Mouse (Mus musculus): ENCODE data around the gene Fam32a. TPM values are rescaled to one million over a fixed set of nuclear protein-coding genes. Genes with fewer than 3 reads are reported as not detected.

The Fam32a gene
- polyA plus RNA-seq, 1 experiment from 2014 or later: 77.4 TPM

- no peak overlapping the region for H3K27ac ChIP-seq
- WGBS: 91% methylated on average over 1 of the region's 1 CpGs
- H3K9ac ChIP-seq: no peak overlapping the region
- no peaks in the 10 kb centered on the region for H3K27me3 ChIP-seq
- peaks cover 12% of the 10 kb centered on the region for H3K4me1 ChIP-seq
- ATAC-seq (ENCODE audit: borderline replicate concordance, extremely low read depth, low FRiP score, low TSS enrichment): no peak
- H3K4me2 ChIP-seq: no peak overlapping the region
- no peak overlapping the region for H3K4me3 ChIP-seq
- no peaks in the 10 kb centered on the region for H3K9me3 ChIP-seq
- H3K36me3 ChIP-seq: no peaks in the 10 kb centered on the region
Observed at GRCm38 (mm10) chr8:72242226-72242625, 22.7 kb downstream of the Fam32a start.

- ATAC-seq (ENCODE audit: borderline replicate concordance, extremely low read depth, low FRiP score, low TSS enrichment): no peak
- Histone ChIP-seq H3K9me3 (no peaks in the 10 kb centered on the region), H3K36me3 (0 out of 2 replicates have a peak, but pooled peaks cover 4% of the 10 kb centered on the region), H3K9ac (no peak overlapping the region), H3K27me3 (no peaks in the 10 kb centered on the region), H3K27ac (no peak overlapping the region), H3K4me3 (no peak overlapping the region), H3K4me1 (peaks cover 12% of the 10 kb centered on the region), H3K4me2 (no peak overlapping the region)
- WGBS: 54% methylated on average over 2 of the region's 2 CpGs
Observed at GRCm38 (mm10) chr8:72244610-72245009, 25.1 kb downstream of the Fam32a start.

GRCm38 (mm10) chr8:72257171-72257901, 37.8 kb downstream of the Fam32a start:
- Histone ChIP-seq H3K4me1 (no peaks in the 10 kb centered on the region), H3K9me3 (no peaks in the 10 kb centered on the region), H3K4me2 (no peak overlapping the region), H3K4me3 (no peak overlapping the region), H3K27me3 (no peaks in the 10 kb centered on the region), H3K9ac (no peak overlapping the region), H3K27ac (no peak overlapping the region), H3K36me3 (peaks cover 16% of the 10 kb centered on the region)
- ATAC-seq (ENCODE audit: borderline replicate concordance, extremely low read depth, low FRiP score, low TSS enrichment): no peak
- WGBS: 50% methylated on average over 7 of the region's 7 CpGs

GRCm38 (mm10) chr8:72257902-72258238, 38.3 kb downstream of the Fam32a start:
- Histone ChIP-seq H3K36me3 (peaks cover 16% of the 10 kb centered on the region), H3K9ac (no peak overlapping the region), H3K27ac (no peak overlapping the region), H3K4me1 (no peaks in the 10 kb centered on the region), H3K4me3 (no peak overlapping the region), H3K4me2 (no peak overlapping the region), H3K9me3 (no peaks in the 10 kb centered on the region), H3K27me3 (no peaks in the 10 kb centered on the region)
- ATAC-seq (ENCODE audit: borderline replicate concordance, extremely low read depth, low FRiP score, low TSS enrichment): no peak
- 88% methylated on average over 1 of the region's 1 CpGs for whole genome bisulfite sequencing

GRCm38 (mm10) chr8:72259862-72260261, 40.3 kb downstream of the Fam32a start:
- WGBS: 77% methylated on average over 2 of the region's 2 CpGs
- Histone ChIP-seq H3K27me3 (no peaks in the 10 kb centered on the region), H3K27ac (no peak overlapping the region), H3K4me3 (no peak overlapping the region), H3K4me1 (no peaks in the 10 kb centered on the region), H3K9ac (no peak overlapping the region), H3K36me3 (0 out of 2 replicates have a peak, but pooled peaks cover 8% of the 10 kb centered on the region), H3K9me3 (no peaks in the 10 kb centered on the region), H3K4me2 (no peak overlapping the region)
- ATAC-seq (ENCODE audit: borderline replicate concordance, extremely low read depth, low FRiP score, low TSS enrichment): no peak

- H3K9me3 ChIP-seq: no peaks in the 10 kb centered on the region
- H3K4me3 ChIP-seq: no peak overlapping the region
- H3K4me2 ChIP-seq: no peak overlapping the region
- no peaks in the 10 kb centered on the region for H3K27me3 ChIP-seq
- H3K9ac ChIP-seq: no peak overlapping the region
- no peaks in the 10 kb centered on the region for H3K4me1 ChIP-seq
- H3K27ac ChIP-seq: no peak overlapping the region
- no peak for ATAC-seq (ENCODE audit: borderline replicate concordance, extremely low read depth, low FRiP score, low TSS enrichment)
- H3K36me3 ChIP-seq: 0 out of 2 replicates have a peak, but pooled peaks cover 4% of the 10 kb centered on the region
- WGBS: 53% methylated on average over 4 of the region's 4 CpGs
Observed at GRCm38 (mm10) chr8:72260585-72260984, 41.1 kb downstream of the Fam32a start.

- WGBS: 27% methylated on average over 2 of the region's 2 CpGs
- no peak for ATAC-seq (ENCODE audit: borderline replicate concordance, extremely low read depth, low FRiP score, low TSS enrichment)
- Histone ChIP-seq H3K9me3 (no peaks in the 10 kb centered on the region), H3K36me3 (no peaks in the 10 kb centered on the region), H3K9ac (no peak overlapping the region), H3K27ac (no peak overlapping the region), H3K4me2 (no peak overlapping the region), H3K4me1 (no peaks in the 10 kb centered on the region), H3K4me3 (no peak overlapping the region), H3K27me3 (no peaks in the 10 kb centered on the region)
Observed at GRCm38 (mm10) chr8:72261019-72261418, 41.5 kb downstream of the Fam32a start.

GRCm38 (mm10) chr8:72261431-72261830, 41.9 kb downstream of the Fam32a start:
- no peak overlapping the region for H3K27ac ChIP-seq
- no peak for ATAC-seq (ENCODE audit: borderline replicate concordance, extremely low read depth, low FRiP score, low TSS enrichment)
- H3K4me1 ChIP-seq: no peaks in the 10 kb centered on the region
- H3K27me3 ChIP-seq: no peaks in the 10 kb centered on the region
- H3K4me3 ChIP-seq: no peak overlapping the region
- no peaks in the 10 kb centered on the region for H3K36me3 ChIP-seq
- no peak overlapping the region for H3K4me2 ChIP-seq
- no peak overlapping the region for H3K9ac ChIP-seq
- no peaks in the 10 kb centered on the region for H3K9me3 ChIP-seq

GRCm38 (mm10) chr8:72261872-72262271, 42.3 kb downstream of the Fam32a start:
- H3K4me1 ChIP-seq: no peaks in the 10 kb centered on the region
- no peaks in the 10 kb centered on the region for H3K36me3 ChIP-seq
- no peaks in the 10 kb centered on the region for H3K27me3 ChIP-seq
- no peak for ATAC-seq (ENCODE audit: borderline replicate concordance, extremely low read depth, low FRiP score, low TSS enrichment)
- no peak overlapping the region for H3K9ac ChIP-seq
- WGBS: 39% methylated on average over 5 of the region's 5 CpGs
- no peak overlapping the region for H3K27ac ChIP-seq
- H3K4me2 ChIP-seq: no peak overlapping the region
- no peaks in the 10 kb centered on the region for H3K9me3 ChIP-seq
- no peak overlapping the region for H3K4me3 ChIP-seq

- no peaks in the 10 kb centered on the region for H3K4me1 ChIP-seq
- no peak overlapping the region for H3K4me2 ChIP-seq
- H3K4me3 ChIP-seq: no peak overlapping the region
- no peak for ATAC-seq (ENCODE audit: borderline replicate concordance, extremely low read depth, low FRiP score, low TSS enrichment)
- H3K36me3 ChIP-seq: no peaks in the 10 kb centered on the region
- H3K27me3 ChIP-seq: no peaks in the 10 kb centered on the region
- no peak overlapping the region for H3K27ac ChIP-seq
- H3K9me3 ChIP-seq: no peaks in the 10 kb centered on the region
- no peak overlapping the region for H3K9ac ChIP-seq
- 88% methylated on average over 2 of the region's 2 CpGs for WGBS
Observed at GRCm38 (mm10) chr8:72262756-72263155, 43.2 kb downstream of the Fam32a start.

- H3K36me3 ChIP-seq: no peaks in the 10 kb centered on the region
- no peaks in the 10 kb centered on the region for H3K9me3 ChIP-seq
- ATAC-seq (ENCODE audit: borderline replicate concordance, extremely low read depth, low FRiP score, low TSS enrichment): no peak
- no peak overlapping the region for H3K27ac ChIP-seq
- no peaks in the 10 kb centered on the region for H3K27me3 ChIP-seq
- H3K9ac ChIP-seq: no peak overlapping the region
- no peak overlapping the region for H3K4me2 ChIP-seq
- WGBS: 60% methylated on average over 7 of the region's 7 CpGs
- H3K4me1 ChIP-seq: no peaks in the 10 kb centered on the region
- no peak overlapping the region for H3K4me3 ChIP-seq
Observed at GRCm38 (mm10) chr8:72263451-72263850, 43.9 kb downstream of the Fam32a start.

- no peak overlapping the region for H3K27ac ChIP-seq
- WGBS: 49% methylated on average over 5 of the region's 7 CpGs
- no peaks in the 10 kb centered on the region for H3K36me3 ChIP-seq
- no peaks in the 10 kb centered on the region for H3K27me3 ChIP-seq
- H3K4me2 ChIP-seq: no peak overlapping the region
- ATAC-seq (ENCODE audit: borderline replicate concordance, extremely low read depth, low FRiP score, low TSS enrichment): no peak
- no peaks in the 10 kb centered on the region for H3K4me1 ChIP-seq
- H3K4me3 ChIP-seq: no peak overlapping the region
- no peaks in the 10 kb centered on the region for H3K9me3 ChIP-seq
- H3K9ac ChIP-seq: no peak overlapping the region
Observed at GRCm38 (mm10) chr8:72265342-72265741, 45.8 kb downstream of the Fam32a start.

- Histone ChIP-seq H3K4me2 (no peak overlapping the region), H3K9ac (no peak overlapping the region), H3K4me3 (no peak overlapping the region), H3K27ac (no peak overlapping the region), H3K36me3 (no peaks in the 10 kb centered on the region), H3K9me3 (no peaks in the 10 kb centered on the region), H3K4me1 (no peaks in the 10 kb centered on the region), H3K27me3 (no peaks in the 10 kb centered on the region)
- ATAC-seq (ENCODE audit: borderline replicate concordance, extremely low read depth, low FRiP score, low TSS enrichment): no peak
Observed at GRCm38 (mm10) chr8:72266671-72267070, 47.1 kb downstream of the Fam32a start.

Measured in lung, embryonic 15.5 days (tissue).